Mouse (Mus musculus) erythroblast, embryonic 14.5 days (primary cell): ENCODE results near the gene 1700019N19Rik.

Experiments used
- GATA1 ChIP-seq: IDR thresholded peaks from 2 replicates; pipeline ENCODE4 v1.6.1; 2012; ENCODE audit warnings: low read length, inconsistent platforms, mixed read lengths
- TAL1 ChIP-seq: IDR thresholded peaks from 3 replicates; pipeline ENCODE4 v1.6.1; 2012; ENCODE audit warnings: low read length, inconsistent platforms, mixed read lengths

GRCm38 (mm10) chr19:58759423-58759822 is 34.8 kb downstream of the 1700019N19Rik start, which contains the start of gene Pnliprp2:
- TF ChIP-seq TAL1 (no peak), GATA1 (no peak)
